Mouse (Mus musculus): Measurements from ENCODE around the gene Med15. TPM values are rescaled to one million over a fixed set of nuclear protein-coding genes. Genes with fewer than 3 reads are reported as not detected.

The Med15 gene
- polyA plus RNA-seq, 1 experiment from 2014 or later = 39.8 TPM

DNA sequence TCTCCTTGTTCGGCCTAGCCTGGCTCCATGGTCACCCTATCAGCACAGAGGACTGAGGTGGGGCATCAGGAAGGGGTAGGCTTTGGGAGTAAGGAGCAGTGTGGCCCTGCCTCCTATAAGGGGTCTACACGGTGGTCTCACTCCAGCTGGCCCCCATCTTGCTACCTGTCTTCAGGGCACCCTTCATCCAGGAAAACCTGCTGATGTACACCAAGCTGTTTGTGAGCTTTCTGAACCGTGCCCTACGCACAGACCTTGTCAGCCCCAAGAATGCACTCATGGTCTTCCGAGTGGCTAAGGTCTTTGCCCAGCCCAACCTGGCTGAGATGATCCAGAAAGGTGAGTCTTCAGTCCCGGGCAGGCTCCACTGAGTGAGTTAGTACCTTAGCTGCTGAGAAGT is 92.7 kb downstream of the Med15 start:
- Histone ChIP-seq H3K4me2 (ENCODE audit: low read length) (no peak overlapping the region), H3K9me3 (ENCODE audit: control insufficient read depth, low read length) (no peaks in the 10 kb centered on the region), H3K36me3 (ENCODE audit: control insufficient read depth, insufficient read depth, low read length) (peaks cover 60% of the 10 kb centered on the region), H3K9ac (replicated peaks; ENCODE audit: low read length) (no peak overlapping the region), H3K4me3 (replicated peaks; ENCODE audit: low read depth, low read length) (no peak overlapping the region), H3K4me1 (ENCODE audit: control insufficient read depth, insufficient read depth, low read length) (no peaks in the 10 kb centered on the region), H3K27me3 (ENCODE audit: control insufficient read depth, insufficient read depth, low read length) (no peaks in the 10 kb centered on the region), H3K27ac (replicated peaks; ENCODE audit: low read depth, low read length) (no peak overlapping the region)
- no peak for ATAC-seq (ENCODE audit: low FRiP score, low TSS enrichment)
- WGBS = 96% methylated on average over 6 of the region's 6 CpGs
- DNase-seq = no peak

DNA sequence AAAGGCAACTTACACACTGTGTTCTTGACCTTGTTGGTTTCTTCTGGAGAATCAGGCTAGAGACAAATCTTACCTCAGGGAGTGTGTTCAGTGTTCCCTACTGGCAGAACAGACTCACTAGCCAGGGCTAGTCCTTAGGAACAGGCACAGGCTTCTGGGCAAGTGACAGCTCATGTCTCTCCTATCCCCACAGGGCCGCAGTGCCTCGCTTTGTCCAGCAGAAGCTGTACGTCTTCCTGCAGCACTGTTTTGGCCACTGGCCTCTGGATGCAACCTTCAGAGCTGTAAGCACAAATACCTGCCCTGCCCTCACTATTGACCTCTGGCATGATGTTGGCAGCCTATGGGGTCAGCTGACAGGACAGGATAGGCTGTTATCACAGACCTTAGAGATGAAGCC is 93.6 kb downstream of the Med15 start:
- ATAC-seq (ENCODE audit: low FRiP score, low TSS enrichment) = no peak
- Histone ChIP-seq H3K27me3 (ENCODE audit: control insufficient read depth, insufficient read depth, low read length) (no peaks in the 10 kb centered on the region), H3K9ac (replicated peaks; ENCODE audit: low read length) (no peak overlapping the region), H3K4me2 (ENCODE audit: low read length) (no peak overlapping the region), H3K4me1 (ENCODE audit: control insufficient read depth, insufficient read depth, low read length) (no peaks in the 10 kb centered on the region), H3K36me3 (ENCODE audit: control insufficient read depth, insufficient read depth, low read length) (peaks cover 60% of the 10 kb centered on the region), H3K27ac (replicated peaks; ENCODE audit: low read depth, low read length) (no peak overlapping the region), H3K9me3 (ENCODE audit: control insufficient read depth, low read length) (no peaks in the 10 kb centered on the region), H3K4me3 (replicated peaks; ENCODE audit: low read depth, low read length) (no peak overlapping the region)
- 96% methylated on average over 3 of the region's 3 CpGs for WGBS
- no peak for DNase-seq

DNA sequence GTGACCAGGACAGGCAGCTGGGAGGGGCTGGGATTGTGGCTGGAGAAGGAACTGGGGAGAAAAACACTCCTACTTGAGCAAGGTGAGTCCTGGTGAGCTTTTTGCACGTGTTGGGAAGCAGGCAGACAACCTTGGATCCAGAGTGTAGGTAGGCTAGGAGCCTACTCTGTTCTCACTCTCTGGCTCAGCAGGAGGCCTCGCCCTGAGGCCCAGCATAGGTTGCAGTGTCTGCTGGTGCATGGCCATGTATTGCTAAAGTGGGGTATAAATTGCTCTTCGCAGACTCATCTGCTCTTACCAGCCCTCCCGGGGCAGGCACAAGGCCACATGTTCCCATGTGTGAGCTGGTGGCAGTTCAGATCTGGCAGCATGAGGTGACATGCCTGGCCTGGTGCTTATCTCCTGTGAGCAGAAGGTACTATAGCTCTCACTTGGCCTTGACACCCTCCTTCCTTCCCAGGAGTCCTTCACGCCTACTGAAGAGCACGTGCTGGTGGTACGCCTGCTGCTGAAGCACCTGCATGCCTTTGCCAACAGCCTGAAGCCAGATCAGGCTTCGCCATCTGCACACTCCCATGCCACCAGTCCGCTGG is 94.6 kb downstream of the Med15 start:
- H3K4me2 ChIP-seq (ENCODE audit: low read length) = no peak overlapping the region
- WGBS = 91% methylated on average over 9 of the region's 9 CpGs
- no peak overlapping the region for H3K9ac ChIP-seq (replicated peaks; ENCODE audit: low read length)
- H3K9me3 ChIP-seq (ENCODE audit: control insufficient read depth, low read length) = no peaks in the 10 kb centered on the region
- no peak overlapping the region for H3K27ac ChIP-seq (replicated peaks; ENCODE audit: low read depth, low read length)
- DNase-seq = no peak
- no peak for ATAC-seq (ENCODE audit: low FRiP score, low TSS enrichment)
- H3K4me1 ChIP-seq (ENCODE audit: control insufficient read depth, insufficient read depth, low read length) = no peaks in the 10 kb centered on the region
- no peak overlapping the region for H3K4me3 ChIP-seq (replicated peaks; ENCODE audit: low read depth, low read length)
- H3K36me3 ChIP-seq (ENCODE audit: control insufficient read depth, insufficient read depth, low read length) = peaks cover 58% of the 10 kb centered on the region
- no peaks in the 10 kb centered on the region for H3K27me3 ChIP-seq (ENCODE audit: control insufficient read depth, insufficient read depth, low read length)

DNA sequence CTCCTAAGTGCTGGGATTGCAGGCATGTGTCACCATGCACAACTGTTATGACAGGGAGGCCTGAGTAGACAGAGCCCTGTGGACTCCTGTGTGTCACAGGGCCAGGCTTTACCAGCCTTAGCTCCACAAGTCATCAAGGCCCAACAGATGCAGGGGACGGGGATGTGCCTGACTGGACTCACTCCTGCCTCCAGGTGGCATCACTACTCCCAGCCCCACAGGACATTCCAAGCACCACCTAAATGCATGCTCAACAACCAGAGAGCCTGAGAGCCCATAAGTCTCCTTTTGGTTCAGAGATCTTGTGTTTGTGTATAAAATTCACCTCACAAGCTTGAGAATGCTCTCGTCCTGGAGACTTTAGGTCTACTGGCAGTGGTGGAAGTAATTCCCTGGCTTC is 95.1 kb downstream of the Med15 start:
- DNase-seq (no peak), ATAC-seq (ENCODE audit: low FRiP score, low TSS enrichment) (no peak)
- H3K4me1 ChIP-seq (ENCODE audit: control insufficient read depth, insufficient read depth, low read length) = no peaks in the 10 kb centered on the region
- no peak overlapping the region for H3K4me3 ChIP-seq (replicated peaks; ENCODE audit: low read depth, low read length)
- no peaks in the 10 kb centered on the region for H3K27me3 ChIP-seq (ENCODE audit: control insufficient read depth, insufficient read depth, low read length)
- no peak overlapping the region for H3K27ac ChIP-seq (replicated peaks; ENCODE audit: low read depth, low read length)
- no peak overlapping the region for H3K4me2 ChIP-seq (ENCODE audit: low read length)
- no peak overlapping the region for H3K9ac ChIP-seq (replicated peaks; ENCODE audit: low read length)
- WGBS = 82% methylated on average over 2 of the region's 2 CpGs
- H3K9me3 ChIP-seq (ENCODE audit: control insufficient read depth, low read length) = no peaks in the 10 kb centered on the region
- peaks cover 58% of the 10 kb centered on the region for H3K36me3 ChIP-seq (ENCODE audit: control insufficient read depth, insufficient read depth, low read length)

DNA sequence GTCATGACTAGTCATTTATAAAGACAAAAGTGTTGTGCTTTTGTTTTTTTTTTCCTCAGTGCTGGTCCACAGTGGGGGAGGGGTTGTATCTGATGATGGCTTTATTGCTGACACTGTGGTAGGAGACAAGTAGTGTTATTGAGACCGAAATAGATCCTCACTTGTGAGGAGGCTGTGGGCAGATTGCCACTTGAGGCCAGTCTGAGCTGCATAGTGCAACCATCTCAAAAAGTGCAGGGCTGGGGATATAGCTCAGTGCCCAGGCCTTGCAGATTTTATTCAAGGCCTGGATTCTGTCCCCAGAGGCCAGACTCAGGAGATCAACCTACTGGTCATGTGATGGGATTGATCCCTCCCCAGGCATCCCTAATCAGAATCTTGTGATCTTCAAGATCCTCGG is 95.8 kb downstream of the Med15 start:
- H3K36me3 ChIP-seq (ENCODE audit: control insufficient read depth, insufficient read depth, low read length) = peaks cover 59% of the 10 kb centered on the region
- 85% methylated on average over 2 of the region's 2 CpGs for WGBS

DNA sequence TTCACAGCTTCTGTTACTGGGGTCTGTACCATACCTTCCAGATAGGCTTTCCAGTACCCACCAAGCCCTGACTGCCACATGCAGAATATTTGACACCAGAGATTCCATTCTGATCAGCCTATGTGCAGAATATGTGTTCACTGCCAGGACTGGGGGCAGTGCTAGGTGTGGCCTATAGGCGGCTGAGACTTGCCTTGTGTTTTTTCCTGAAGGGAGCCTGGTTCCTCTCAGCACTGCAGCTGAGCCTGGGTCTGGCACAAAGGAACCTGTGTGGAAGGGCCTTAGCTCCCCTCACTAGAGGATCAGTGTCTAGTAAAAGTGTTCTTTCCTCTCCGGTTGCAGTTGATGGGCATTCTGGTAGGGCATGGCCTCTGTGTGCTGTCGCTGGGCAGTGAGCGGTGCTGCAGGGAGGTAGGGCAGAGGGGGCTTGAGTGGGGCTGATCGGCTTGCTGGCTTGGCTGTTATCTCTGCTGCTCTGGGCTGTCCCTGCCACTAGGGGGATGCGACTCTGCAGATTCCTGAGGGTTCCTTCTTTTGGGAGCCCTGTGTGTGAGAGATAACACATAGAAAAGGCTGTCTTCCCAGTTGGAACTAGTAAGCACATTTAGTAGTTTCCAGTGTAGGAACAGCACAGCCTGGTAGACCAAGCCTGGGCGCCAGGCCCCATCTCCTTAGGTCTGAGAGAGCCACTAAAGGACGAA is 99.1 kb downstream of the Med15 start:
- H3K4me3 ChIP-seq (replicated peaks; ENCODE audit: low read depth, low read length) = no peak overlapping the region
- no peaks in the 10 kb centered on the region for H3K4me1 ChIP-seq (ENCODE audit: control insufficient read depth, insufficient read depth, low read length)
- H3K9ac ChIP-seq (replicated peaks; ENCODE audit: low read length) = no peak overlapping the region
- ATAC-seq (ENCODE audit: low FRiP score, low TSS enrichment) (no peak), DNase-seq (no peak)
- 77% methylated on average over 8 of the region's 8 CpGs for WGBS
- no peak overlapping the region for H3K27ac ChIP-seq (replicated peaks; ENCODE audit: low read depth, low read length)
- H3K27me3 ChIP-seq (ENCODE audit: control insufficient read depth, insufficient read depth, low read length) = no peaks in the 10 kb centered on the region
- H3K36me3 ChIP-seq (ENCODE audit: control insufficient read depth, insufficient read depth, low read length) = peaks cover 54% of the 10 kb centered on the region
- no peaks in the 10 kb centered on the region for H3K9me3 ChIP-seq (ENCODE audit: control insufficient read depth, low read length)
- no peak overlapping the region for H3K4me2 ChIP-seq (ENCODE audit: low read length)

More for the DNA sequence above, 95.8 kb downstream of the Med15 start:
- Histone ChIP-seq H3K9me3 (ENCODE audit: control insufficient read depth, low read length) (no peaks in the 10 kb centered on the region), H3K27me3 (ENCODE audit: control insufficient read depth, insufficient read depth, low read length) (no peaks in the 10 kb centered on the region), H3K4me1 (ENCODE audit: control insufficient read depth, insufficient read depth, low read length) (no peaks in the 10 kb centered on the region), H3K4me3 (replicated peaks; ENCODE audit: low read depth, low read length) (no peak overlapping the region), H3K4me2 (ENCODE audit: low read length) (no peak overlapping the region), H3K27ac (replicated peaks; ENCODE audit: low read depth, low read length) (no peak overlapping the region), H3K9ac (replicated peaks; ENCODE audit: low read length) (no peak overlapping the region)
- no peak for DNase-seq
- ATAC-seq (ENCODE audit: low FRiP score, low TSS enrichment) = no peak

DNA sequence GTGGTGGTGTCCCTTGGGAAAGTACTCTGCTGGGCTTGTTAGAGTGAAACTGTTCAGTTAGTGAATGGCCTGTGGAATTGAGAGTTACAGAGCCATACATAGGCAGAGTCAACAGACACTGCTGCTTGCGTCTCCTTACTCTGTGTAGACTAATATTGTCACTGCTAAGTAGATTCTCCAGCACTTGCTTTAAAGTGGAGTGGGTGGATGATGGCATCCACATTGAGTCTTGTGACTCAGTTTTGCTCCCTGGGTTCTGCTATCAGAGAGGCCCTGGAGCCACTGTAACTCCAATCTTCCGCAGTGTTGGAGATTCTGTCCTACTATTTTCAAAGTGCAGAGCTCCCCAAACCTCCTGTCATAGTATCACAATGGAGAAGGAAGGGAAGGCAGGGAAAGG is 100.1 kb downstream of the Med15 start:
- ATAC-seq (ENCODE audit: low FRiP score, low TSS enrichment) = no peak

DNA sequence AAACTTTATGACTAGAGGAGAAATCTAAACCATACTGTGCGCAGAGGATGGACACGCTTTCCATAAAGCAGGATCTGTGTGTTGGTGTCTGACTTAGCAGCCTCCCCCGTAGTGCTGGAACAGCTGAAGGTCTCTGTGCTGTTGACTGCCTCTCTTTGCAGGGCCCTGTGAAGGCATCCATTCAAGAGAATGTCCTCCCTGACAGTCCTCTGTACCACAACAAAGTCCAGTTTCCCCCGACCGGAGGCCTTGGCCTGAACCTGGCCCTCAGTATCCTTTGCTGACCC is 106.5 kb downstream of the Med15 start:
- Histone ChIP-seq H3K27me3 (ENCODE audit: control insufficient read depth, insufficient read depth, low read length) (no peaks in the 10 kb centered on the region), H3K4me1 (ENCODE audit: control insufficient read depth, insufficient read depth, low read length) (no peaks in the 10 kb centered on the region), H3K4me3 (replicated peaks; ENCODE audit: low read depth, low read length) (no peak overlapping the region), H3K36me3 (ENCODE audit: control insufficient read depth, insufficient read depth, low read length) (peaks cover 82% of the 10 kb centered on the region), H3K27ac (replicated peaks; ENCODE audit: low read depth, low read length) (no peak overlapping the region), H3K9ac (replicated peaks; ENCODE audit: low read length) (no peak overlapping the region), H3K4me2 (ENCODE audit: low read length) (no peak overlapping the region), H3K9me3 (ENCODE audit: control insufficient read depth, low read length) (no peaks in the 10 kb centered on the region)
- DNase-seq (no peak), ATAC-seq (ENCODE audit: low FRiP score, low TSS enrichment) (no peak)
- WGBS = 97% methylated on average over 5 of the region's 5 CpGs

More for the DNA sequence above, 100.1 kb downstream of the Med15 start:
- no peaks in the 10 kb centered on the region for H3K4me1 ChIP-seq (ENCODE audit: control insufficient read depth, insufficient read depth, low read length)
- no peak for DNase-seq
- peaks cover 56% of the 10 kb centered on the region for H3K36me3 ChIP-seq (ENCODE audit: control insufficient read depth, insufficient read depth, low read length)
- no peaks in the 10 kb centered on the region for H3K27me3 ChIP-seq (ENCODE audit: control insufficient read depth, insufficient read depth, low read length)
- H3K9ac ChIP-seq (replicated peaks; ENCODE audit: low read length) = no peak overlapping the region
- no peak overlapping the region for H3K4me2 ChIP-seq (ENCODE audit: low read length)
- H3K9me3 ChIP-seq (ENCODE audit: control insufficient read depth, low read length) = no peaks in the 10 kb centered on the region
- H3K4me3 ChIP-seq (replicated peaks; ENCODE audit: low read depth, low read length) = no peak overlapping the region
- H3K27ac ChIP-seq (replicated peaks; ENCODE audit: low read depth, low read length) = no peak overlapping the region
- WGBS = 95% methylated on average over 2 of the region's 2 CpGs

Measured in midbrain, embryonic 14.5 days (tissue).